Mouse (Mus musculus) macrophage (primary cell): ENCODE data around the gene Mars. TPM values are rescaled to one million over a fixed set of nuclear protein-coding genes. Genes with fewer than 3 reads are reported as not detected.
A peak's percentile ranks its signal among the peaks of the same experiment; 100 is the strongest.

ENCODE experiments used
- H3K27ac ChIP-seq: fragments of 350-480 bp; formaldehyde crosslinking; 2 replicates; pipeline ENCODE4 v1.9.0; 2021
- H3K36me3 ChIP-seq: fragments of 350-480 bp; formaldehyde crosslinking; 2 replicates; pipeline ENCODE4 v1.9.0; 2021; ENCODE audit errors: inconsistent target
- H3K4me3 ChIP-seq: fragments of 350-480 bp; formaldehyde crosslinking; 2 replicates; pipeline ENCODE4 v1.9.0; 2021; ENCODE audit errors: inconsistent target
- H3K79me2 ChIP-seq: fragments of 350-480 bp; formaldehyde crosslinking; 2 replicates; pipeline ENCODE4 v1.9.0; 2021; ENCODE audit errors: inconsistent target
- WGBS: methylation state at CpG from one replicate; pipeline ENCODE4 v1.1.7; 2026; ENCODE audit warnings: inconsistent platforms; ENCODE audit not compliant: missing documents; 5-methylcytosine and 5-hydroxymethylcytosine counted together
- polyA plus RNA-seq: library from polyadenylated mRNA; stranded (reverse); fragments of 250-400 nt; gene quantifications from 3 replicates; pipeline ENCODE4 v1.2.4, GENCODE M21; 2018; ENCODE audit warnings: inconsistent platforms

Mars gene
- polyA plus RNA-seq, 1 experiment from 2014 or later = 20.2 TPM

GRCm38 (mm10) chr10:127341891-127342639, 30.5 kb upstream of the Mars start, which contains the start of gene Gli1:
Gli1 (minus strand) TSS chr10:127341974.
- WGBS = 2% methylated on average over 29 of the region's 29 CpGs
- no peaks in the 10 kb centered on the region for H3K79me2 ChIP-seq

DNA sequence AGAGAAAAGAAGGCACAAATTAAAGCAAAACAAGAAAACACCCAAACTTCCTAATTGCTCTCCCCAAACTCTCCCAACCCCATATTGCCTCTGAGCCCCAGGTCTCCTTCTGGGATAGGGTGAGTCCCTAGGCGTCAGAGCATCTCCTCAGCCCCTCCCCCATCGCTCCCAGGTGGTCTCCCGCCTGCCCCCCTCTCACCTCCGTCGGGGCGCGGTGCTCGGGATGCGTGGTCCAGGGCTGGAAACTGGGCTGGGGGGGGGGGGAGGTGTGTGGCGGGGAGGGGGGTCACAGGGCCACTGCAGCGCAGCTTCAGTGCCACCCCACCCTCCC, 29.7 kb upstream of the Mars start:
- no peak overlapping the region for H3K27ac ChIP-seq
- 4% methylated on average over 10 of the region's 11 CpGs for WGBS
- H3K4me3 ChIP-seq = no peak overlapping the region
- no peaks in the 10 kb centered on the region for H3K36me3 ChIP-seq
- no peaks in the 10 kb centered on the region for H3K79me2 ChIP-seq

More at GRCm38 (mm10) chr10:127341891-127342639, 30.5 kb upstream of the Mars start, which contains the start of gene Gli1:
- H3K4me3 ChIP-seq = no peak within 1 kb of the TSS; the same call in 1 of the 2 replicates
- no peak within 1 kb of the TSS for H3K27ac ChIP-seq
- H3K36me3 ChIP-seq = no peaks in the 10 kb centered on the region

GRCm38 (mm10) chr10:127340577-127341359, 29.2 kb upstream of the Mars start:
- Histone ChIP-seq H3K36me3 (no peaks in the 10 kb centered on the region), H3K4me3 (no peak overlapping the region), H3K27ac (no peak overlapping the region), H3K79me2 (no peaks in the 10 kb centered on the region)
- 6% methylated on average over 24 of the region's 27 CpGs for WGBS

- Histone ChIP-seq H3K36me3 (no peaks in the 10 kb centered on the region), H3K4me3 (peak overlapping the region; percentile 24), H3K79me2 (no peaks in the 10 kb centered on the region), H3K27ac (no peak overlapping the region)
- WGBS = 2% methylated on average over 37 of the region's 42 CpGs
Observed at GRCm38 (mm10) chr10:127339683-127340576, 28.3 kb upstream of the Mars start.

DNA sequence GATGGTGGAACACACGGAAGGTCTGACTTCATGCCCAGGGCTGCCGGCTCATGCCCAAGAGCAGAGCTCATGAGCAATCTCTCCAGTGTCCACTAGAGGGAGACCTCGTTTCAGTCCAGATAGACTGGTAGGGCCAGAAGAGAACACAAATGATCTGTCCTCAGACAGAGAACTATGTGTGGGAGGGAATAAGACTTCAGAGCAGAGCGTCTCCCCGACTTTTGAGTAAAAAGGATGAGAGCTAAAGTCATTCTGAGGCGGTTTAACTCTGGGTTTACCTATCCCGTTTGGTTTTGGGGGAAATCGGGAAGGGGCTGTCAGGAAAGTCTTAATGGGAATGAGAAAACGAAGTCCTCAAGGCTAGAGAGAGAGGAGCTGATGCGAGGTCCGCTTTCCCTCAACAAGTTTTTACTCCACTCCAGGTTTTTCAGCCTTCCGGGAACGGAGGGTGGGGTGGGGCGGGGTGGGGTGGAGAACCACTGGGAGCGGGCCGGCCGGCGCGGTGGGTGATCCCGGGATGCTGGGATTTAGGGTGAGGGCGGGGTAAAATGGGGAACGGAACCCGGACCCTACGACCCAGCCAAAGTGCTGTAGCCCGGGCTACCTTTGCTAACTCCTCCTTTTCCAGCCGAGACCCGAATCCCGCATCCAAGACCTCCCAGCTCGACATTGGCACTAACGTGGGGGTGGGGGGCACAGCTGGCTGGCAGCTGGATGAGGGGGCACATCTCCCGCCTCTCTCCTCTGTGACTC, 27.5 kb upstream of the Mars start:
- no peaks in the 10 kb centered on the region for H3K79me2 ChIP-seq
- H3K27ac ChIP-seq = no peak overlapping the region
- 2% methylated on average over 31 of the region's 31 CpGs for WGBS
- no peaks in the 10 kb centered on the region for H3K36me3 ChIP-seq
- peak overlapping the region; percentile 24 for H3K4me3 ChIP-seq

DNA sequence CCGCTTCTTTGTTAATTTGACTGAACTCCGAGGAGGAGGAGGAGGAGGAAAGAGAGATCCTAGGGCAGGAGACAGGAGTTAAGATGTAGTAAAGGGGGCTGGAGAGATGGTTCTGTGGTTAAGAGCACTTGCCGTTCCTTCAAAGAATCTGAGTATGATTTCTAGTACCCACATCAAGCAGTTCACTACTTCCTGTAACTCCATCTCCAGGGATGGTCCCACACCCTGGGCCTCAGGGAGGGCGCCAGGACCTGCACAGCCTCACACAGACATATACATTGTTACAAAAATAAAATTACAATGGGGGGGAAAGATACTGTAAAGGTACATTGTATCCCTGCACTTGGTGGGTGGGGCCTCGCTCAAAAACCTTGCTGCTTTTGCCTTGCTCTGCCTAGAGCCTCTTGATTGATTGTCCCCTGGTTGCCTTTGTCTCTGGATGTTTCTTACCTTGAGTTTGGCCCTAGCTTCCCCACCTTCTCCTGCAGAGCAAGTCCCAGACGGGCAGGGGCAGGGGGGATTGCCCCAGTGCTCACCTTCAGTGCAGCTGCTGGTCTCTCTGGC, 26.0 kb upstream of the Mars start:
- H3K36me3 ChIP-seq = no peaks in the 10 kb centered on the region
- no peak overlapping the region for H3K4me3 ChIP-seq
- H3K27ac ChIP-seq = no peak overlapping the region
- WGBS = 71% methylated on average over 6 of the region's 6 CpGs
- H3K79me2 ChIP-seq = no peaks in the 10 kb centered on the region

GRCm38 (mm10) chr10:127336952-127337351, 25.4 kb upstream of the Mars start:
- Histone ChIP-seq H3K27ac (no peak overlapping the region), H3K4me3 (no peak overlapping the region), H3K36me3 (no peaks in the 10 kb centered on the region), H3K79me2 (no peaks in the 10 kb centered on the region)
- WGBS = 53% methylated on average over 5 of the region's 5 CpGs

DNA sequence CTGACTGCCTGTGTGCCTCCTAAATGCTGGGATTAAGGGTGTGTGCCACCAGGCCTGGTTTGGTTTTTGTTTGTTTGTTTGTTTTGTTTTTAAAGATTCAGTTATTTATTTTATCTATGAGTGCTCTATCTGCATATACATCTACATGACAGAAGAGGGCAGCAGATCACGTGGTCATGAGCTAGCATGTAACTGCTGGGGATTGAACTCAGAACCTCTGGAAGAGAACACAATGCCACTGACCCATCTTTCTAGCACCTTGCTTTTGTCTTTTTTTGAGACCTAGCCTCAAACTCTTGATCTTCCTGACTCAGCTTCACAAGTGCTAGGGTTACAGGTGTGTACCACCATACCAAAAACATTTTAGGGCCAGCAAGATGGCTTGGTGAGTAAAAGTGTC, 23.7 kb upstream of the Mars start:
- 50% methylated on average over 1 of the region's 1 CpGs for WGBS
- Histone ChIP-seq H3K36me3 (peaks cover 3% of the 10 kb centered on the region; the same call in 1 of the 2 replicates), H3K79me2 (no peaks in the 10 kb centered on the region), H3K4me3 (no peak overlapping the region), H3K27ac (no peak overlapping the region)

GRCm38 (mm10) chr10:127333152-127333551, 21.6 kb upstream of the Mars start:
- 68% methylated on average over 4 of the region's 5 CpGs for WGBS
- peaks cover 24% of the 10 kb centered on the region; the same call in 1 of the 2 replicates for H3K36me3 ChIP-seq
- H3K79me2 ChIP-seq = no peaks in the 10 kb centered on the region
- no peak overlapping the region for H3K27ac ChIP-seq
- H3K4me3 ChIP-seq = no peak overlapping the region

DNA sequence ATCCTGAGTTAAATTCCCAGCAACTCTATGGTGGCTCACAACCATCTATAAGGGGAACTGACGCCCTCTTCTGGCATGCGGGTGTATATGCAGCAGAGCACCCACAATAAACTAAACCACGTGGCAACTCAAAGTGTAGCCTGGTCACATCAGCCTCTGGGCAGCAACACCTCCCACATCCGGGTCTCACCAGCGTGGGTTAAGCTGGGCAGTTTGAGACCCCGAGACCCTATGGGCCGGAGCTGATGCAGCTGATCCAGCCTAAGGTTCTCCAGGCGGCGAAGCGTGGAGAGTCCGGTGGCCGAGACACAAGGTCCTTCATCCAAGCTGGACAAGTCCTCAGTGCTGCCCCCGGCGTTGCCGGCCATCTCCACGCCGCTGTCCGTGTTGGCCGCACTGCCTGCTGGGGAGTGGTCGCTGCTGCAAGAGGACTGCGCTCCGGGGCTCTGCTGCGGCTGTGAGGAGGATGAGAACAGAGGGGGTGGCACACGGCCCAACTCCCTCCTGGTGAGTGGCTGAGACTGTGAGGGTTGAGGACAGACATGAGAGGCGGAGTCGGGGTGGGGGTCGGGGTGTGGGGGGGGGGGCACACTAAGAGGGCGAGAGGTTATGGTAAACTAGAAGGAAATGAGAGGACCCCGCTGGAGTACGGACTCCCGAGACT, 20.8 kb upstream of the Mars start:
- Histone ChIP-seq H3K79me2 (no peaks in the 10 kb centered on the region), H3K36me3 (peaks cover 32% of the 10 kb centered on the region; the same call in 1 of the 2 replicates), H3K27ac (no peak overlapping the region), H3K4me3 (no peak overlapping the region)
- WGBS = 46% methylated on average over 30 of the region's 31 CpGs

GRCm38 (mm10) chr10:127330212-127330611, 18.6 kb upstream of the Mars start:
- no peak overlapping the region for H3K27ac ChIP-seq
- no peaks in the 10 kb centered on the region; the same call in 1 of the 2 replicates for H3K79me2 ChIP-seq
- no peak overlapping the region for H3K4me3 ChIP-seq
- H3K36me3 ChIP-seq = peaks cover 45% of the 10 kb centered on the region; the same call in 1 of the 2 replicates
- 94% methylated on average over 7 of the region's 7 CpGs for WGBS

GRCm38 (mm10) chr10:127327461-127328145, 16.0 kb upstream of the Mars start:
- H3K4me3 ChIP-seq = no peak overlapping the region
- H3K27ac ChIP-seq = no peak overlapping the region
- peaks cover 13% of the 10 kb centered on the region for H3K79me2 ChIP-seq
- 88% methylated on average over 16 of the region's 18 CpGs for WGBS
- peaks cover 45% of the 10 kb centered on the region; the same call in 1 of the 2 replicates for H3K36me3 ChIP-seq

DNA sequence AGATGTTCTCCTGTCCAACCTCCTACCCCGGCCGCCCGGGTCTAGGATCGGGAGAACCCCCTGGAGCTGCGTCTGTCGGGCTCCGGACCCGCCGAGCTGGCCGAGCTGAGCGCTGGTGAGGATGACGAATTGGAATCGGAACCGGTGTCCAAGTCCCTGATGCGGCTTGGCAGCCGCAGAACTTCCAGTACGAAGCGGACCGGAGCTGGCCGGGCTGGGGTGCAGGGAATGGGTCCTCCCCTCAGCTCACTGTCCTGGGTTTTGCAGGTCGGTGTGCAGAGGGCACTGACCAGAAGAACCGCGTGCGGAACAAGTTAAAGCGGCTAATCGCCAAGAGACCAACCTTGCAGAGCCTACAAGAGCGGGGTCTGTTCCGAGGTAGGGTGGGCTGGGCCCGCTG, 15.2 kb upstream of the Mars start:
- 90% methylated on average over 14 of the region's 29 CpGs for WGBS

More for the DNA sequence above, 15.2 kb upstream of the Mars start:
- Histone ChIP-seq H3K79me2 (peaks cover 13% of the 10 kb centered on the region), H3K4me3 (no peak overlapping the region), H3K36me3 (peaks cover 45% of the 10 kb centered on the region; the same call in 1 of the 2 replicates), H3K27ac (no peak overlapping the region)
